32 mouse cellular contexts compared by ENCODE assay signal in the genomic region with DNA sequence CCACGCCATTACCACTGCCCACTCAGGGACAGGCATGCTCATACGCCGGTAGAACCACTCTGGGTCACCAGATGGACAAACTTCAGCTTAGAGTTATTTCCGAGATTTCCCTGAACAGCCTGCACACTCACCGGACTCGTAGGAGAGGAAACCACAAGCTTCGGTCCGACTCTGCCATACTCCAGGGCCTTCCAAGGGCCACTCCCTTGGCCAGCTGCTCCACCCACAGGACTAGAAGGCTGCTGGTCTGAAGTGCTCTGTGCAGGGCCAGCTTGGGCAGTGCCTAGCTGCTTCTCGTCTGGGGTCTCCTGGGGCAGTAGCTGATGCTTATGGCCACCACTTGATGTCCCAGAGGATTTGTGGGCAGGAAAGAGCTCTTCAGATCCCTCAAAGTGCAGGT. TPM values are rescaled to one million over a fixed set of nuclear protein-coding genes. Genes with fewer than 3 reads are reported as not detected.
DNase-seq lines count a peak whose midpoint lies in the region; ATAC-seq and TF ChIP-seq lines count a peak whose summit lies in the region.
"Had no signal": no experiment of that assay in that cellular context is flagged by ENCODE, and none has a peak within 500 bp of the region (broad histone marks: within the 10 kb centered on the region; RNA-seq: fewer than 3 reads in every experiment).

No protein-coding gene starts in this region.

- no peak overlapping the region for H3K9ac ChIP-seq in lung, postnatal 0 days (replicated peaks; ENCODE audit: low read depth)
- H3K9ac ChIP-seq: embryonic facial prominence, embryonic 12.5 days; hindbrain, embryonic 14.5 days; limb, embryonic 13.5 days; midbrain, embryonic 12.5 days had no signal

- no peaks in the 10 kb centered on the region for H3K27me3 ChIP-seq in lung, postnatal 0 days (replicated peaks; ENCODE audit: insufficient read depth, low read length)
- H3K27me3 ChIP-seq: embryonic facial prominence, embryonic 12.5 days; limb, embryonic 13.5 days; megakaryocyte, embryonic 14.5 days; midbrain, embryonic 12.5 days had no signal

- ATAC-seq in lung, postnatal 0 days, result peak; percentile 79
- ATAC-seq: activated CD4-positive, CD25-positive, alpha-beta regulatory T cell, adult 4 months; CD4-positive, CD25-positive, alpha-beta regulatory T cell, adult 4 months; forebrain, embryonic 14.5 days; intestine, postnatal 0 days had no signal

- H3K27ac ChIP-seq in lung, postnatal 0 days (ENCODE audit: low read length), result peak overlapping the region; percentile 65
- H3K27ac ChIP-seq: embryonic facial prominence, embryonic 12.5 days; hindbrain, embryonic 14.5 days; limb, embryonic 13.5 days; midbrain, embryonic 12.5 days had no signal

- 53% methylated on average over 9 of the region's 9 CpGs for WGBS in lung, postnatal 0 days

- no peaks in the 10 kb centered on the region for H3K9me3 ChIP-seq in lung, postnatal 0 days (ENCODE audit: low read length)
- H3K9me3 ChIP-seq: embryonic facial prominence, embryonic 12.5 days; limb, embryonic 13.5 days; megakaryocyte, embryonic 14.5 days; midbrain, embryonic 12.5 days had no signal

- peak overlapping the region; percentile 17; the same call in 1 of the 2 replicates for H3K4me2 ChIP-seq in lung, postnatal 0 days (replicated peaks; ENCODE audit: low read depth, low read length)
- H3K4me2 ChIP-seq: embryonic facial prominence, embryonic 12.5 days; heart, embryonic 11.5 days; hindbrain, embryonic 14.5 days; limb, embryonic 13.5 days; liver, embryonic 11.5 days; midbrain, embryonic 12.5 days had no signal

- DNase-seq in 3134 (ENCODE audit: extremely low read depth, insufficient read length, low spot score), result peak; percentile 68
- DNase-seq in lung, adult 18-20 months, result peak; percentile 79 to 87
- peak; percentile 80 for DNase-seq in lung, postnatal 0 days (ENCODE audit: low spot score)
- peak; percentile 55 to 83 for DNase-seq in lung, postnatal 4 days
- DNase-seq in layer of hippocampus, adult 9-10 months (ENCODE audit: low spot score), result no peak
- DNase-seq in cerebellum, adult 9-10 months, result no peak
- no peak for DNase-seq in cerebellum, adult 8-10 months
- DNase-seq in retina, embryonic 14.5 days (ENCODE audit: low spot score), result no peak
- DNase-seq: adrenal gland, adult 2 months; adrenal gland, postnatal 36 days; cerebellum, adult 2 months; cerebellum, postnatal 36 days; gastrocnemius, postnatal 14 days; heart, adult 11 months; heart, postnatal 4 days; kidney, adult 9 months; kidney, postnatal 10 days; right cerebral cortex, adult 18-20 months; spleen, adult 18-20 months; thymus, adult 2 months; thymus, postnatal 36 days had no signal

- 0 out of 2 replicates have a peak, but pooled peaks have one; percentile 11 for TF ChIP-seq CTCF in lung, postnatal 0 days (IDR thresholded peaks at IDR 0.05)

- no peak overlapping the region for H3K4me3 ChIP-seq in lung, postnatal 0 days (ENCODE audit: low read depth, low read length)
- H3K4me3 ChIP-seq: embryonic facial prominence, embryonic 12.5 days; limb, embryonic 13.5 days; megakaryocyte, embryonic 14.5 days; midbrain, embryonic 12.5 days had no signal

- no peaks in the 10 kb centered on the region for H3K36me3 ChIP-seq in lung, postnatal 0 days (ENCODE audit: insufficient read depth, low read length)

- H3K4me1 ChIP-seq in lung, postnatal 0 days (ENCODE audit: insufficient read depth, low read depth, low read length), result peaks cover 15% of the 10 kb centered on the region
- H3K4me1 ChIP-seq: embryonic facial prominence, embryonic 12.5 days; midbrain, embryonic 12.5 days had no signal

- no peak; the same call in 1 of the 2 replicates for TF ChIP-seq EP300 in lung, postnatal 0 days (IDR thresholded peaks at IDR 0.05)

RNA-seq across cellular contexts. Expression of gene Arhgap27, which starts 23.3 kb away (rescaled TPM):
- polyA plus RNA-seq in lung, postnatal 0 days (2015; fragmentation: Nextera tagmentation; extraction: Ambion mirVana), result 18.5 and 20.0 TPM in 2 replicates

RNA-seq across cellular contexts. Expression of gene Plekhm1, which starts 25.7 kb away (rescaled TPM):
- polyA plus RNA-seq in lung, postnatal 0 days (2015; fragmentation: Nextera tagmentation; extraction: Ambion mirVana), result 8.1 and 9.4 TPM in 2 replicates

Comparison
In these comparisons a context has a peak if more than half of its experiments do, and no peak if none do; other contexts are left out.
1. DNase-seq: peak in 3134 (single experiment), lung, adult 18-20 months (2 of 2), lung, postnatal 0 days (single experiment) and lung, postnatal 4 days (2 of 2); none in layer of hippocampus, adult 9-10 months (single experiment), cerebellum, adult 9-10 months (single experiment), cerebellum, adult 8-10 months (single experiment) and retina, embryonic 14.5 days (single experiment).